Mouse (Mus musculus) lung, adult 10 weeks (tissue): ENCODE results near the gene F2rl2. TPM values are rescaled to one million over a fixed set of nuclear protein-coding genes. Genes with fewer than 3 reads are reported as not detected.

Source experiments
- polyA plus RNA-seq: library from polyadenylated mRNA; stranded (reverse); fragments of 350-450 nt; fragmentation: Illumina TruSeq; extraction: RNeasy Lipid Tissue Mini Kit (QIAGEN cat#74804); gene quantifications from one replicate; pipeline ENCODE4 v1.2.3, GENCODE M21; 2014; ENCODE audit warnings: low read depth, low replicate concordance; ENCODE audit not compliant: insufficient read depth

F2rl2 gene
- polyA plus RNA-seq: 0.68 TPM

GRCm38 (mm10) chr13:95696654-95697163 lies at the start of gene F2rl2:
TSS of gene F2rl2 (plus strand) at chr13:95696853.

Other genes starting within 250 kb of the F2rl2 start
- gene S100z, start 218.1 kb upstream of the F2rl2 start, polyA plus RNA-seq: 0.94 TPM
- 7.2 TPM for gene F2rl1, start 171.6 kb upstream of the F2rl2 start, polyA plus RNA-seq
- 100 TPM for gene F2r, start 78.4 kb upstream of the F2rl2 start, polyA plus RNA-seq
- 2.3 TPM for gene Iqgap2, start 195.1 kb downstream of the F2rl2 start, polyA plus RNA-seq